Comparison of ENCODE assay signal across 12 mouse cellular contexts in the genomic region with DNA sequence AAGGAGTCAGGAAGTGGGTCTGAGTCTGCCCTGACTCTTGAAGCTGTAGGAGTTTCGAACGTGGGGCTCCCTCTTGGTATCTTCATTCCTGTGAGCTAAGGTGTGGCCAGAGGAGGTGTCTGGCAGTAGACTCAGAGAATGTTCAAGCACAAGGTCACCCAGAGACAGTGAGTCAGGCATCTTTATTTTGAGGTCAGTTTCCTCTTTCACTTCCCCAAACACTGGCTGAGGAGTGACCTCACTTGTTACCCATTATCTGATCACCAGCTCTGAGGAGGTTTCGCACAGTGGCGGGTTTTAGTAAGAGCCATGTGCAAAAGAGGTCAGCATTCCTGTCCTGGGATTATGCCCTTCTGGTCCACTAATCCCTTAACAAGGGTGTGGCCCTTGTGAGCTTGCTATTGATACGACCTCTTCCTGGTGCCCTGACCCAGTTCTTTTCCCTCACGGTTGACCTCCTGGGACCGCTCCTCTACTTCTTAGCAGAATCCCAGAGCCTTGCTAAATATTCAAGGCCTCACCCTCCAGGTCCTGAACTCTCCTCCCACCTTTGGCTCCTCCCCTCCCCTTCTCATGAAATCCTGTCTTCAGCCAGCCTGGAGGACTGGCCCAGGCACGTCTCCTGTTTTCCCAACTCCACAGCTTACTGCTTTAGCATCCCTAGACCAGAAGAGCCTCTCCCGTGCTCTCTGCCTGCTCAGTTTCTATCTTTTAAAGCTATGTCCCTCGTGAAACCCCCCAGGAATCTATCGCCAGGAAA. TPM values are rescaled to one million over a fixed set of nuclear protein-coding genes. Genes with fewer than 3 reads are reported as not detected.
DNase-seq lines count a peak whose midpoint lies in the region; ATAC-seq and TF ChIP-seq lines count a peak whose summit lies in the region.
"Had no signal": no experiment of that assay in that cellular context is flagged by ENCODE, and none has a peak within 500 bp of the region (broad histone marks: within the 10 kb centered on the region; RNA-seq: fewer than 3 reads in every experiment).

No protein-coding gene starts in this region.

- no peaks in the 10 kb centered on the region for H3K79me2 ChIP-seq in macrophage (ENCODE audit: inconsistent target)

- peak overlapping the region; percentile 57 for H3K27ac ChIP-seq in bone marrow macrophage, adult 2 months (ENCODE audit: insufficient read depth, low read depth, low read length)
- peak overlapping the region; percentile 66 for H3K27ac ChIP-seq in macrophage
- no peak overlapping the region for H3K27ac ChIP-seq in forebrain, embryonic 12.5 days
- H3K27ac ChIP-seq in hindbrain, embryonic 14.5 days, result no peak overlapping the region
- H3K27ac ChIP-seq: hindbrain, embryonic 15.5 days; neural tube, embryonic 12.5 days; stomach, embryonic 15.5 days had no signal

- peaks cover 23% of the 10 kb centered on the region; the same call in 1 of the 2 replicates for H3K27me3 ChIP-seq in forebrain, embryonic 12.5 days
- H3K27me3 ChIP-seq in hindbrain, embryonic 14.5 days (ENCODE audit: control insufficient read depth, insufficient read depth, low read length), result no peaks in the 10 kb centered on the region
- H3K27me3 ChIP-seq: hindbrain, embryonic 15.5 days; neural tube, embryonic 12.5 days; stomach, embryonic 15.5 days had no signal

- ATAC-seq in forebrain, embryonic 12.5 days (ENCODE audit: low FRiP score), result no peak
- ATAC-seq in hindbrain, embryonic 14.5 days (ENCODE audit: low FRiP score), result no peak

- TF ChIP-seq POLR2A in bone marrow macrophage, adult 2 months (IDR thresholded peaks at IDR 0.05; ENCODE audit: borderline replicate concordance, low read depth, low read length), result no peak

- H3K9ac ChIP-seq in forebrain, embryonic 12.5 days, result no peak overlapping the region
- H3K9ac ChIP-seq in hindbrain, embryonic 14.5 days, result no peak overlapping the region
- H3K9ac ChIP-seq: hindbrain, embryonic 15.5 days; neural tube, embryonic 12.5 days; stomach, embryonic 15.5 days had no signal

- H3K4me1 ChIP-seq in bone marrow macrophage, adult 2 months (ENCODE audit: control insufficient read depth, insufficient read depth, low read length), result peaks cover 33% of the 10 kb centered on the region
- H3K4me1 ChIP-seq in forebrain, embryonic 12.5 days, result peaks cover 28% of the 10 kb centered on the region
- H3K4me1 ChIP-seq in hindbrain, embryonic 14.5 days (replicated peaks; ENCODE audit: control insufficient read depth, insufficient read depth, low read length), result no peaks in the 10 kb centered on the region
- H3K4me1 ChIP-seq: hindbrain, embryonic 15.5 days had no signal

- H3K4me3 ChIP-seq in bone marrow macrophage, adult 2 months (ENCODE audit: insufficient read depth, low read length), result no peak overlapping the region
- no peak overlapping the region for H3K4me3 ChIP-seq in macrophage (ENCODE audit: inconsistent target)
- no peak overlapping the region for H3K4me3 ChIP-seq in forebrain, embryonic 12.5 days (replicated peaks)
- H3K4me3 ChIP-seq in hindbrain, embryonic 14.5 days (replicated peaks; ENCODE audit: low read length), result no peak overlapping the region
- H3K4me3 ChIP-seq: hindbrain, embryonic 15.5 days; neural tube, embryonic 12.5 days; stomach, embryonic 15.5 days had no signal

- peak; percentile 19 for DNase-seq in adrenal gland, postnatal 14 days
- DNase-seq in adrenal gland, postnatal 10 days, result no peak
- peak; percentile 43 for DNase-seq in 3134 (ENCODE audit: extremely low read depth, insufficient read length, low spot score)
- no peak for DNase-seq in thymus, postnatal 0 days (ENCODE audit: low spot score)
- DNase-seq in hindbrain, embryonic 14.5 days (ENCODE audit: low spot score), result no peak
- DNase-seq: gastrocnemius, postnatal 14 days had no signal

- H3K9me3 ChIP-seq in forebrain, embryonic 12.5 days, result no peaks in the 10 kb centered on the region
- H3K9me3 ChIP-seq in hindbrain, embryonic 14.5 days (ENCODE audit: control insufficient read depth, low read length), result no peaks in the 10 kb centered on the region
- H3K9me3 ChIP-seq: hindbrain, embryonic 15.5 days; neural tube, embryonic 12.5 days; stomach, embryonic 15.5 days had no signal

- H3K36me3 ChIP-seq in macrophage (ENCODE audit: inconsistent target), result no peaks in the 10 kb centered on the region
- no peaks in the 10 kb centered on the region for H3K36me3 ChIP-seq in forebrain, embryonic 12.5 days (replicated peaks)
- H3K36me3 ChIP-seq in hindbrain, embryonic 14.5 days (replicated peaks; ENCODE audit: control insufficient read depth, insufficient read depth), result no peaks in the 10 kb centered on the region
- H3K36me3 ChIP-seq: hindbrain, embryonic 15.5 days; neural tube, embryonic 12.5 days; stomach, embryonic 15.5 days had no signal

- WGBS in macrophage (ENCODE audit: missing documents), result 50% methylated on average over 11 of the region's 11 CpGs
- 34% methylated on average over 11 of the region's 11 CpGs for WGBS in forebrain, embryonic 12.5 days
- WGBS in hindbrain, embryonic 14.5 days, result 41% methylated on average over 11 of the region's 11 CpGs

- no peak for TF ChIP-seq CTCF in bone marrow macrophage, adult 2 months (IDR thresholded peaks at IDR 0.05; ENCODE audit: low read depth, low read length)

- H3K4me2 ChIP-seq in forebrain, embryonic 12.5 days, result no peak overlapping the region
- H3K4me2 ChIP-seq in hindbrain, embryonic 14.5 days (replicated peaks), result no peak overlapping the region
- H3K4me2 ChIP-seq: hindbrain, embryonic 15.5 days; neural tube, embryonic 12.5 days; stomach, embryonic 15.5 days had no signal

RNA-seq across cellular contexts. Expression of a gene that starts 40.6 kb away (rescaled TPM):
- total RNA-seq in adrenal gland, postnatal 14 days (2021), result 16.4 and 22.6 TPM in 2 replicates
- total RNA-seq in adrenal gland, postnatal 10 days (2021), result 10 to 100 TPM; 16.3 to 18.2 TPM
- 11.9 and 19.8 TPM in 2 replicates for polyA plus RNA-seq in bone marrow macrophage, adult 2 months (2012; ENCODE audit: insufficient read depth, insufficient read length, missing spikeins)
- 100 to 1,000 TPM in 10 of 26 experiments, 10 to 100 TPM in 16; 46.5 to 169 (median 85.2) TPM for total RNA-seq in macrophage (2018; cell fraction: chromatin; rRNA removed)
- total RNA-seq in macrophage (2018; cell fraction: cytosol; rRNA removed), result 10 to 100 TPM; 15.5 to 30.9 (median 22.8) TPM
- 10 to 100 TPM; 22.4 to 88.4 (median 37.6) TPM for total RNA-seq in macrophage (2018; cell fraction: nucleus; rRNA removed)
- 23.1 to 50.5 TPM (median 30.0 TPM) in 3 replicates for polyA plus RNA-seq in macrophage (2018)
- 30.1 and 31.6 TPM in 2 replicates for polyA plus RNA-seq in forebrain, embryonic 12.5 days (2016; fragmentation: Nextera tagmentation; extraction: Ambion mirVana)
- polyA plus RNA-seq in thymus, postnatal 0 days (2015; fragmentation: Nextera tagmentation; extraction: Ambion mirVana), result 8.0 and 8.1 TPM in 2 replicates
- polyA plus RNA-seq in hindbrain, embryonic 14.5 days (2014; fragmentation: Nextera tagmentation; extraction: Ambion mirVana), result 37.0 and 40.7 TPM in 2 replicates

Comparison
In these comparisons a context has a peak if more than half of its experiments do, and no peak if none do; other contexts are left out.
1. DNase-seq: peak in adrenal gland, postnatal 14 days (single experiment) and 3134 (single experiment); none in adrenal gland, postnatal 10 days (single experiment), thymus, postnatal 0 days (single experiment) and hindbrain, embryonic 14.5 days (single experiment).
2. H3K27ac ChIP-seq: peak in bone marrow macrophage, adult 2 months (single experiment) and macrophage (single experiment); none in forebrain, embryonic 12.5 days (single experiment) and hindbrain, embryonic 14.5 days (single experiment).